Mouse (Mus musculus) cerebellum, postnatal 10 days (tissue): ENCODE data around the gene Nploc4.

ENCODE experiments used
- DNase-seq, 2 experiments: peaks; one replicate each; pipeline ENCODE4 v3.0.0; 2021; ENCODE audit warnings: mixed read lengths in 2 of 2

The Nploc4 gene

GRCm38 (mm10) chr11:120437152-120437856 is at the start of gene Nploc4:
Gene Nploc4, minus strand, starts transcription at chr11:120437708.
- peak; percentile 93 to 95 for DNase-seq

GRCm38 (mm10) chr11:120485251-120485650 is 47.7 kb upstream of the Nploc4 start:
- DNase-seq, result no peak

- DNase-seq, result peak; percentile 91 to 94
Measured at GRCm38 (mm10) chr11:120484265-120484981, 46.9 kb upstream of the Nploc4 start, which contains the start of gene Mrpl12. Gene Mrpl12, plus strand, starts transcription at chr11:120484613.

- DNase-seq, result no peak
Measured at GRCm38 (mm10) chr11:120483448-120483934, 46.0 kb upstream of the Nploc4 start.

GRCm38 (mm10) chr11:120472052-120472451 is 34.5 kb upstream of the Nploc4 start:
- no peak for DNase-seq

- DNase-seq, result no peak
Measured at GRCm38 (mm10) chr11:120467736-120468092, 30.2 kb upstream of the Nploc4 start.

- peak; percentile 96 to 97 for DNase-seq
Measured at GRCm38 (mm10) chr11:120467051-120467735, 29.7 kb upstream of the Nploc4 start, which contains the start of gene Arl16. Gene Arl16, minus strand, starts transcription at chr11:120467607.

- no peak for DNase-seq
Measured at GRCm38 (mm10) chr11:120465521-120465920, 28.0 kb upstream of the Nploc4 start.

GRCm38 (mm10) chr11:120464365-120464764 is 26.9 kb upstream of the Nploc4 start:
- no peak for DNase-seq

GRCm38 (mm10) chr11:120463536-120463935 is 26.0 kb upstream of the Nploc4 start:
- no peak for DNase-seq

GRCm38 (mm10) chr11:120458847-120459597 is 21.5 kb upstream of the Nploc4 start:
- no peak for DNase-seq

GRCm38 (mm10) chr11:120457772-120458751 is 20.6 kb upstream of the Nploc4 start, which contains the start of the genes Oxld1 and Ccdc137:
Gene Oxld1, minus strand, starts transcription at chr11:120458068.
Gene Ccdc137, plus strand, starts transcription at chr11:120458115.
- DNase-seq, result peak; percentile 85

GRCm38 (mm10) chr11:120457370-120457769 is 19.9 kb upstream of the Nploc4 start:
- no peak for DNase-seq

- DNase-seq, result no peak
Measured at GRCm38 (mm10) chr11:120455413-120455812, 17.9 kb upstream of the Nploc4 start.

- DNase-seq, result no peak
Measured at GRCm38 (mm10) chr11:120454965-120455364, 17.5 kb upstream of the Nploc4 start.

- no peak for DNase-seq
Measured at GRCm38 (mm10) chr11:120453306-120453705, 15.8 kb upstream of the Nploc4 start, which contains the start of gene Pde6g. Gene Pde6g, minus strand, starts transcription at chr11:120453500.

- DNase-seq, result no peak
Measured at GRCm38 (mm10) chr11:120452246-120452645, 14.7 kb upstream of the Nploc4 start.

GRCm38 (mm10) chr11:120447179-120447578 is 9.7 kb upstream of the Nploc4 start:
- no peak for DNase-seq

GRCm38 (mm10) chr11:120445475-120445874 is 8.0 kb upstream of the Nploc4 start:
- no peak for DNase-seq

- DNase-seq, result no peak
Measured at GRCm38 (mm10) chr11:120444106-120444505, 6.6 kb upstream of the Nploc4 start.

- no peak for DNase-seq
Measured at GRCm38 (mm10) chr11:120442765-120443280, 5.3 kb upstream of the Nploc4 start.
